Mouse (Mus musculus) liver (tissue): Measurements from ENCODE around the gene Ptprt.

Experiments used
- DNase-seq: peaks from one replicate; pipeline ENCODE4 v3.0.0-alpha.2; 2020; ENCODE audit warnings: mixed read lengths

The Ptprt gene

DNA sequence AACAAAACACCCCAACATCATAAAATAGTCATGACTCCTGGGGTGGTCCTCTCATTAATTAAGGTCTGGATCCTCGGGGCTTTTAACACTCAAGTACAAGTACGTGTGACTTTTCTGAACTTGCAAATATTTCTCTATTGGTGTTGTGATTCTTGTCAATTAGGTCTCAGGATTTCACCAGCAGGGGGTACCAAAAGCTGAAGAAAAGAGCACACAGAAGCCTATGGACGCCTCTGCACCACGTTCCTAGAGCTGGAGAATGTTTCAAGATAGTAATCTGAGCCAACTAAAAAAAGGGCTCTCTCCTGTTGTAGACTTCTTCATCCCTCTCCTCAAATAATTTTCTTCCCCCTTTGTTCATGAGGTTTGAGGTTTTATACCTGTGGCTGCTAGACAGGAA is 1000.1 kb downstream of the Ptprt start:
- no peak for DNase-seq

DNA sequence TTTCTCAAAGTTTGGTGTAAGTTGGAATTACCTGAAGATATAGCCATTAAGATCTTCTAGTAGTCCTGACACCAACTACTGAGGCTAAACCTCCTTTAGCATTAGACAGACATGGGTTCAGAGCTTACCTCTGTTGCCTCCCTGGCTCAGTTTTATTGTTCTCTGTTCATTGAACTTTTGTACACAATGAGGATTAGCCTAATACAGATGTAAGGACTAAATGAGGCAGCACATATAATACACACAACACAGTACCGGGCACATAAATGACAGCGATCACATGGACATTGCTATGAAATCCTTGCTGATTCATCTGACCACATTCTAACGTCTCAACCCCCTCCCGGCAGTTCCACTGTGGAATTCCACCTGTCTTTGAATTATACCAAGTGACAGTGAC is 1003.9 kb downstream of the Ptprt start:
- no peak for DNase-seq

DNA sequence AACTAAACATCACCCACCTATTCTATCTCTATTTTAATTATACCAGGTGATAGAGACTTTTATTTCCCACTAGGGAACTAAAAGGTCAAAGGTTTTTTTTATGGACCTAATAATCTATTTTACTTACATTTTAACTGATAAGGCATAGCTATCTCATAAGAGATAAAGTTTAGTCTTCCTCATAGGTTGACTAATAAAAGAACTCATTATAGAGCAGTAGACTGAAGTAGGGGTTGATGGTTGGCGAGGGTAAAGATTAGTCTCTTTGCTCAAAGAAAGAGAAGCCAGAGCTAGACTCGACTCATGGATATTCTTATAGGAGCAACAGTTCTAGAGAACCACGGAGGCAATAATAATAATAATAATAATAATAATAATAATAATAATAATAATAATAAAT is 1004.3 kb downstream of the Ptprt start:
- DNase-seq: no peak

DNA sequence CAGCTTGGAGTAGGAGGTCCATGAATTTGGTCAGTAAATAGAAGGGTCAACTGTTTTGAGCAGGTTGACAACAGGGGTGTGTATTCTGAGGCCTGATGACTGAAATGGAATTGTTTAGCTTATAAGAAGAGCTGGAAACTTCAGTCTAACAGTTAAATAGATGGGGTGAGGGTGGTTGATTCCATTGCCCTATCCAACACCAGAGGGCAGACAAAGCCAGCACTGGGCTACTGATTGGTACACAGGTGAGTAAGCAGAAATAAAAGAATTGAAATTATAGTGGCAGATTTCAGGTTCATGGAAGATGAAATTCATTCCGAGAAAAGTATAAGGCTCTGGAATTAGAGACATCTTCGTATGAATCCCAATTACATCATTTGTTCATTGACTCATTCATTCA is 1020.1 kb downstream of the Ptprt start:
- DNase-seq: no peak

DNA sequence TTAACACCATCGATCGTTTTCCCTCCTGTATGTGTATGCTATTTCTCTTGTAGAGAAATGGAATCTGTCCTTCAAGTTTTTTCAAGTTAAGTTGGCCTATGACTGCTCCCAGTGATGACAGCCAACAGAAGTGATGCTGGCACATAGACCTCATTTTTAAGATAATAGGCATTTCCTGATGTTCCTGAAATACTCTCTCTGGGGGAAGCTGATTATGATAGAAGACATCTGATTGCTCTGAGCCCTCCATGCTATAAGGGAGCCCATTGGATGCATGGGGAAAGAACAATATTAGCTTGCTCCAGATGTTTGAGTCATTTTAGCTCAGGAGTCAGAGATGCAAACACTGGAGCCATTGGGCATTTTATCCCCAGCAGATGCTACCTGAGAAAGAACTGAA is 1026.9 kb downstream of the Ptprt start:
- no peak for DNase-seq

DNA sequence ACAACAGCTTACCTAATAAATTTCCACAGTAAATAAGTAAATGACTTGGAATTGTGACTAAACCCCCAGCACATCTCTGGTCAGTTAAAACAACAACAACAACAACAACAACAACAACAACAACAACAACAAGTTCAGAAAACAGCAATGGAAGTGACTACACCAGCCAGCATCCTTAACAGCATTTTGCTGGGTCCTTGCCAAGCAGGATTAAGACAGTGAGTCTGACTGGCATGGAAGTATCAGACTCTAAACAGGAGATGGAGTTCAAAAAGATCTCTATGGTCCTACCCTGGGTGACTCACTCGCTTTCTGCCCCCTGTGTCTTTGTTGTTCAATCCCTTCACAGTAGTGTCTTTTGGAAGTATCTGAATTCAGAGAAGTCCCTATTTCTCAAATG is 1035.1 kb downstream of the Ptprt start:
- DNase-seq: no peak

DNA sequence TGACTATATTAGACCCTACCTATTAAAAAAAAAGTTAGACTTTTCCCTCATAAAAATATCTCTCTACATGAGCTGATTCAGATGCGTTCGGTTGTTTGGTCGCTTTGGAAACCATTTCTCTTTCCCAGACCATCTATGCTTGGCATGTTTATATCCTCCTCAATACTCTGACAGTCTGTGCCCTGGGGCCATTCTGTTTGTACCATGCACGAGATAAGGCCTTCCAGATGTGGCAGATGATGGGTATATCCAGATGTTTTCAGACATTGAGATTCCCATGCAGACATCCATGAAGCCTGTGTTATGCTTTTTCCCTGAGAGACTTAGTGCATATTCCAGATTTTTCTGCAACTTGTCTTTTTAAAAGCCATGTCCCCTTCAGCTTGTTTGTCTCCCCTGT is 1052.5 kb downstream of the Ptprt start:
- DNase-seq: no peak

DNA sequence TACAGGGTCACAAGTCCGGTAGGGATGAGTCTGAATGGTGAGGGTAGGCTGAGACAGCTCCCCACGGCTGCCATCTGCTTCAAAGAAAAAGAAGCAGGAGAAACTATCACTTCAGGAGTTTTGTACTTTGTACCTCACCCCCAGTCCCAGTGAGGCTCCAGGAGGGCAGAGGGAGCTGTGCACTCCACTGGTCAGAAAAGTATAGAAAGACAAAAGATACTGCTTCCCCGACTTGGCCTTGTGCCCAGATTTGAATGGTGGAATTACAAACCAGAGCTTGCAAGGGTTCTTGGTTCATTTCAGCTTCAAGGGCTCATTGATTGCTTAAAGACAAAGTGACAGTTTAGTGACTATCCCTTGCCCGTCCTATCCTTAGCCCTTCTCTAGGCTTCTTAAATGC is 1053.6 kb downstream of the Ptprt start:
- DNase-seq: no peak

DNA sequence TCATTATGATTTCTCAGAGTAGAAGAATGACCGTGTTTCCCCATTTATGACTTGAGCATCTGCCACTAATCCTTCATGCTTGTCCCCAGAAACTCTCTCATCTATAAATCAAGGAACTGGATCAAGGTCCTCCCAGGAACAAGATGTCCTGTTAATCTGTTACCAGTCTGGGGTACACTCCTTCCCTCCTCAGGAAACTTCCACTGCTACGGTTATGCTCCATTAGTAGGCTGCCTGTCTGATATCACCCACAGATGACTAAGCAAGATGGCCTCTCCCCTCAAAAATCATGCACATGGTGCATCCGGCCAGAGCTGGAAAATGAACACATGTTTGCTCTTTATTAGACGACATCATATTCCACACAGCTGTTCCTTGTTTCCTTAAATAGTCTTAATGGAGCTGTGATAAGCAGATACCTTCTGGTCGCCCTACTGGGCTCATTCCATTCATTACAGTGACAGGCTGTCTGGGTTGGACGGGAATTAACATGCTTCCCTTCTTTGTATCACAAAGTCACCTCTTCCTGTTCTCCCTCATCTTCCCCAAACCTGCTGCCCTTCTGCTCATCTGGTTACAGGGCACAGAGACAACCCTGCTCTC is 1060.6 kb downstream of the Ptprt start:
- DNase-seq: no peak

DNA sequence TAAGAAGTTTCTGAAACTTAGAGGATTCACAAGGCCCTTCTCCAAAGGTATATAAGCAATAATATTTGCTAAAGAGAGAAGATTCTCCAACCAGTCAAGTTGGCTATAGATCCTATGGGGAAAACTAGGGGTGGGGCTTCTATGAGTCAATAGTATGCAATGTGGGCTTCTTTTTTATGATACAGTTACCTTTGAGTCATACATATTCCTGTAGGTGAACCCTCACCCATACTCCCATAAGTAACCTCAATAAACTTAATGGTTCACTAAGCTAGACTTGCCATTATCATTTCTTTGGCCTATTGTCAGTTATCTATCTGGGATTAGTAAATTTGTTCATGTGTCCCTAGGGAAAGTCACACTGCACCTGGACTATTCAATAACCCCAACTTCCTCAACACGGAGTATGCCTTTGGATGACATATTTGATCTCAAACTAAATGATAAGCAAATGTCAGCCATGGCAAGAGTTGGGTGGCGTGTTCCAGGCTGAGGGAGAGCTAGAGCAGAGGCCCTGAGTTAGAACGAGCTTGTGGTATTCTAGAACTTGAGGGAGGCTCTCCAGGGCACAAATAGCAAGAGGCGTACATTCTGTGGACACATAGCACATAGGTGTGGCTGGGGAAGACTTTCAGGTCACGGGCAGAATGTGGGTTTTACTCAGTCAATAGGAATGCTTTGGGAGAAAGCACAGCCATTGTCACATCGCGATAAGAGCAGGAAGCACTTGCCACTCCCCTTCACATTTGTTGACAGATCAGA is 1067.4 kb downstream of the Ptprt start:
- no peak for DNase-seq

DNA sequence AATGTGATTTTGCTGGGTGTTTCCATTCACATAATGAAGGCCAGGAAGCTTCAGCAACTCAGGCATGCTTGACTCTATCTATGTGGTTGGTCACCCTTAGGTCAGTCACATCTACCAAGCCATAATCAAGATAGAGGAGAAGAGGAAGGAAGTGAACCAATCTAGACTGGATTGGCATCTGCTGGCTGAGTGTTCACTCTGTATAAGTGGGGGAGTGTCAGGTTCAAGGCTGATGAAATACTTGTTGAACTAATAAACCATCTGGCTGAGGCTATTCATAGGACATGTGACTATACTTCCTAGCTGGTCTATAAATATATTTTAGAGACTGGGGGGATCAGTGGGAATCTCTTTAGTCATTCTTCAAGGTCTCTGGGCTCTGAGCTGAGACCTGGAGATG is 1086.5 kb downstream of the Ptprt start:
- DNase-seq: no peak

DNA sequence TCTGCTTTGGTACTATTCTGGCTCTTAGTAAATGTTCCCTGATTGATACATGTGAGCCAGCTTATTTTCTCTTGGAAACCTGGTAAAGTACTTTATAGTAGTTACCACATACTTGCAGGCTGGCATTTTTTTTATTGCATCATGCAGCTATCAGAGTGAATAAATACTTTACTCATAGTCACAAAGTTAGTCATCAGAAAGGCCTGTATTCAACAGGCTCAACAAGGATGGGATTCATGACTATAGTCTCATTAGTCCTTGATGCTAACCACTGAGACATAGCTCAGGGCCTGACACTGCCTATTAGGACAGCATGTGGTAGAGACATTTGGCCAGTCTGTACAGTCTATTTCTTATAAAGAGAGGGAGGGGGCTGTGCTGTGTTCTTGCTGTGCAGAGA is 1088.7 kb downstream of the Ptprt start:
- no peak for DNase-seq

DNA sequence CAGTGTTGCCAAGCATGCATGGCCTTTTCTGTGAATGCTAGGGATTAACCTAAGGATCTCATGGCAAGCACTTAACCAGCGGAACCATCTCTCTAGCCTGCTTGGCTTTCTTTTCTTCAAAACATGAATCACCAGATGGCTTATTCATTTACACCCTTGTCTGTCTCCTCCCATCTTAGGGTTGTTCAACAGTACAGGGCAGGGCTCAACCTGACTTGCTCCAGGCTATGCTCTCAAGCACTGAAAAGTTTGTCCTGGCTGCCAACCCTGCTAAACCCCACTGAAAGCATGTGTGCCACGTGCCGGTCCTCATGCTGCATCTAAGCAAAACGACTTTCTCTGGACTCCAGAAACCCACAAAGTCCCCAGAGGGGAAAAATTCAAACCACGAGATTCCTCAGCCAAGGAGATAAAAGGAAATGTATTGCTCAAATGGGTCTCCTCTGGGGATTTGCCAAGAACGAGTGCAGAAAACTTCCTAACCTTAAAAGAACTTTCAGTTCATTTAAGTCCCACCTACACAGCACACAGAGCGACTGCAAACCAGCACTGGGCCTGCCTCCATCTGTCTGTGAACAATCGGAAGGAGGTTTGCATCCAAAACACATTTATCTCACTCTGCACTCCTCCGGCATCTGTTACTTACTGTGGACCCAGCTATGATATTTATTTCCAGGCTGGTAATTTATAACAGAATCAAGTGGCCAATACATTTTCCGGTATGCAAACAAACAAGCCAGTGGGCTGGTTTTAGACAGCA is 1090.5 kb downstream of the Ptprt start:
- no peak for DNase-seq

DNA sequence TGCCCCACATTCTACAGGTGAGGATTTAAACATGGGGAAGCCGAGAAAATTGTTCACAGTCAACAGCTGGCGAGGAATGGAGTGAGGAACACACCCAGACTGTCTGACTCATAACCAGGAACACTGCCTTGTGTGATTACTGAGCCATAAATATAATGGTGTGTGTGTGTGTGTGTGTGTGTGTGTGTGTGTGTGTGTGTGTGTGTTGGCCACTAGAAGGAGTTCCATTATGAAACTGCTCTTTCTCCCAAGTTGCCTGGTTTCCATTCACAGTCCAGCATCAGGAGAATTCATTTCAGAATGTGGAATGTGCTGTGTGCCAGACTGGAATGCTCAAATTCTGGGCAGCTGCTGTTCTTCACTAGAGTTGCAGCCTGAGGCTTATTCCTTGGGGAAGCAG is 1099.4 kb downstream of the Ptprt start:
- DNase-seq: no peak

DNA sequence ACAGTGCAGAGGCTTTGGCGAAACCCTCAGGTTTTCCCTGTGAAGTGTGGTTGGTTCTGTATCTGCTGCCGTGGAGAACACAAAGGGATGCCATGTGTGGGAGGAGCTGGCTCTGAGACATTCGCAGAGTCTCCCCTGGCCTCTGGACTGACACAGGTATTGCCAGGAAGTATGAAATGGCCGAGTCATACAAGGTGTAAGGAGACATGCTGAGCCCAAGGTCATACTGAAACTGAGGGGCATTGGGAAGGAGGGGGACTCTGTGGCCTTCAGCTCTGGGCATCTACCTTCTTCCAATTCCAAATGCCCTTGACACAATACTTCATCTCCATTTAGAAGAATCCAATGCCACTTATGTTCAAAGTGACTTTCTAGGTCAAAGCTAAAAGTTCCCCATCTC is 1103.1 kb downstream of the Ptprt start:
- no peak for DNase-seq

DNA sequence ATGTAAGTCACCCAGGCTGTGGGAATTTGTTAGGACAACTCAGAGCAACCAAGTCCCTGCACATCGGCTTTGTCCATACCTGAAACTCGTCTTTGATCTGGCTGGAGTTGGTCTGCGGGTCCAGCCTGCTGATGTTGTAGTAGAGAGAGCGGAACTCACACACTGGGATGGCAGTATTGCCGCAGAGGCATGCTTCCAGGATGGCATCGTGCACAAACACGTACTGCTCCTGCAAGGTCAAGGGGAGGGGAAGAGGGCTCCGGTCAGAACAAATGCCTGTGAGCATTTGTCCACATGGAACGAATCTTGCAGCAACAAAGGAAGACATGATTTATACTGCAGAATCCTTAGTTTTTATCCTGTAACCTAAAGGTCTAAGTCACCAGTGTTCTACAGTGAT is 1107.3 kb downstream of the Ptprt start:
- DNase-seq: no peak

DNA sequence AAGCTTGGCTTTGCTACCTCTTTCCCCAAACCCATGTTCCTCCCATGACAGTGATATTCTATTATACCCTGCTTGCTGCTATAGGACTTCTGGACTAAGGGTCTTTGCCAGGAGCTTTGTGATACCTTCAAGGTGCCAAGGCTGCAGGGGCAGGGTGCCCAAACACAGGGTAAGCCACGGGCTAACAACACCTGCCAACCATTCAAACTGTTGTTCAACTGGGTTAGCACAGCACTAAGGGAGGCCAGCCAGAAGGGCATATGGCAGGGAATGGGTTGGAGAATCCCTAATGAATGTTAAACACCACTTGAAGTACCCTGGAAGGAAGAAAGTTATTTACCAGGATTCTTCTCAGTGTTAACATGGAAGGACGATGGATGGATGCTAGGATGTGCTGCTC is 1108.9 kb downstream of the Ptprt start:
- no peak for DNase-seq

DNA sequence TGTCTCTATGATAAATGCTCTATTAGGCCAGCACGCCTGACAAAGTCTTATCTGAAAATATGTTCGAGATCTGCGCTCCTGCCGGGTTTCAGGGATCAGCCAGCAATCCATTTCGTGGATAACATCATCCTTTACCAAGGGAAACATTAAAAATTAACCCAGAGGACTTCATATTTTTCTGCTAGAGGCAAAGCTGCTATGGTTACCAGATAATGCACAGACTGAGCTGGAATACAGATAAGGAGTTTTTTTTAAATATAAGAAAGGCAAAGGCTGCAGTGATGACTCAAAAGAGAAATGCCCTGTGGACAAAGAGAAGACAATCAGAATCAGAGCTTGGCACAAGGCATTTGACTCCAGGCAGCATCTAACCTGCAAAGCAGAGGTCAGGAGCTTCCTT is 1111.4 kb downstream of the Ptprt start:
- no peak for DNase-seq

DNA sequence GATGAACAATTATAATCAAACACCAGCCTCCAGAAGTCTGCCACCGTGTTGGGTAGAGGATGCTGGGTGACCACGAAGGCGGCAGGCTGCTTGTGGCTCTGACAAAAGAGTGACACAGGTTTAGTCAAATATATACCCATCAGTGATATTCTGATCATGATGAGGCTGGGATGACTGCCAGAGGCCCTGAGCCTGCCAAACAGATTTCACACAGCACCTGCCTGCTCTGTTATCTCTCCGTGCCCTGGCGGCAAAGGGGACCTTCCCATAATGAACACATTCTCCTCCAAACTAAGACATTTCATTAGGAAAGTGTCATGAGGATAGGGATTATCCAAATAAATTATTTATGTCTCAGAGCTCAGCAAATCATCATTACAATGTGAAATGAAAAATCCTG is 1113.6 kb downstream of the Ptprt start:
- DNase-seq: no peak

DNA sequence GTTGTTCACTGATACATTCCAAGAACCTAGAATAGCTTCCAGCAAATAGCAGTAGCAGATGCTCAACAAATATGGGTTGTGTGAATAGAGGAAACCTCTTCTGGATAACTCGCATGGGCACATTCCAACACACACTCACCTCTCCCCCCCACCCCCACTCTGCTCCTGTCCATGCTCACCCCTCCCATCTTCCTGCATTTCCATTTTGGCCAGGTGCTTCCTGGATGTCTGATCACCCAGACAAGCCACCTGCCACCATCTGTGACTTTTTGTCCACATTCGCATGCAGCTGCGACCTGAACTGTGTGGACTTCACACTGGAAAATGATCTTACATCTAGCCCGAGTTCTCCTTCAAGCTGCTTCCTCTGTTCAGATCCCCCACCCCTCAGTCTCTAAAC is 1115.5 kb downstream of the Ptprt start:
- DNase-seq: no peak

DNA sequence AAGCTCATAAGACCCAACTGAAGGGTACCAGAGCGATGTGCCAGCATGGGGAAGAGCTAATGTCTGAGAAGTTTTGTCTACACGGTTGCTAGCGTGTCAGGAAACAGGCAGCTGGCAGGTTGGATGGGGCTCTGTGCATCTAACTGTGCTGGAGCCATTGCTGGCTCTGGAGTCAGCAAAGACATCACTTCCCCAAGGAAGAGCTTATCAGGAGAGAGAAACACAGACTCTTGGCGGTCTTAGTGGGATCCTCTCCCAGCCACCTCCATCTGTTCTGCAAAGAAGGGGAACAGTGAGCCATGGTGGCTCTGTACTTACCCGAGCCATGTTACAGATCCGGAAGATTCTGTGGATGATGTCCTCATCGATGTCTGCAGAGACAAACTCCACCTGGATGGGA is 1126.8 kb downstream of the Ptprt start:
- DNase-seq: no peak

DNA sequence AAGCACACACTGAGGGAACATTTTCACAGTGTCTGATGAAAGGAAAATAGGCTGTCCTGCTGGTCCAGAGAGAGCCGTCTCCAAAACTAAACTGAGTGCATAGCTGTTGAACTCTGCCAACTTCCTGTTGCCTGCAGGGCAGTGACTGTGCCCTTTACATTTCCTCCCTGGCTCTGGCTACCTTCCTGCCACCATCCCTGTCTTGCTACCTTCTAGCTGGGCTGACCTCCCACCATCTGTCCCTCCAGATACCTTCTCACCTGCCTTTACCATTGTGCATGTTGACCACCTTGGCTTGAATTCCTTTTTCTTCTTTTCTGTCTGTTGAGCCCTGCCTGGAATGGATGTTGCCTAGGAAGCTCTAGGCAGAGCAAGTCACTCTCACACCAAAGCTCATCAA is 1133.8 kb downstream of the Ptprt start:
- no peak for DNase-seq

DNA sequence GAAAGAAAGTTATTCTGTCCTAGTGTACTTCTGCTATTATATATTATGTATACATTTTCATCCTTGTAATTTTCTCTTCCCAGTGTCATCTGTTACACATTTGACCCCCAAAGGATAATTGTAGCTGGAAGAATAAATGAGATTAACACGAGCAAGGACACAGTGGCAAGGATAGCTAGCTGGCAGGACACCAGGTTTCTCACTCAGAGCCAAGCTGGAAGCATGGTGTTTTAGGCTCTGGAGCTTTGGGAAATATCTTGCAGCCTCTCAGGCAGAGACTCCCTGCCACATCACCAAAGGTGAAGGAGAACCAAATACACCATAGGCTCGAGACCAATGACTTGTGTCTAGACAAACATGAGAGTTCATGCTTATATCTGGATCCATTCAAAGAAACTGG is 1141.3 kb downstream of the Ptprt start:
- DNase-seq: no peak

DNA sequence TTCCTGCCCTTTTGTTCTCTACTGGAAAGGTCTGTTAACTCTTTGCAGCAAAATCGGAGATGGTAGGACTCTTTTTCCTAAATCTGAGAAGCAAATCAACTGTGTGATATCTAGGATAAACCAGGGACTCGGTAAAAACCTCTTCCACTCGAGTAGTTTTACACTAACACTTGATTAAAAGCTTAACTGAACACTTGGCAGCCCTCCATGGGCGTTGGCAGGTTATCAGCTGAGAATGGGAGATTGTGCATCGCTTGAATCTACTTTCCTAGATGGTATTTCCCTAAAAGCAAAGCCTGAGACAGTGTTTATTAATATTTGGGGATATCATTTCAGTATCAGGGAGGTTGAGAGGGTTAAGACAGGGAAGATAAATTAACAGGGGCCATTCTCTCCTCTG is 1144.0 kb downstream of the Ptprt start:
- no peak for DNase-seq
